Mouse (Mus musculus) frontal cortex, postnatal 10 days (tissue): ENCODE results near the gene Pstpip1.
A peak's percentile ranks its signal among the peaks of the same experiment; 100 is the strongest.

Source experiments
- DNase-seq, 2 experiments: peaks; one replicate each; pipeline ENCODE4 v3.0.0; 2022; ENCODE audit warnings: low spot score in 2 of 2, mixed read lengths in 1 of 2

Pstpip1 gene

DNA sequence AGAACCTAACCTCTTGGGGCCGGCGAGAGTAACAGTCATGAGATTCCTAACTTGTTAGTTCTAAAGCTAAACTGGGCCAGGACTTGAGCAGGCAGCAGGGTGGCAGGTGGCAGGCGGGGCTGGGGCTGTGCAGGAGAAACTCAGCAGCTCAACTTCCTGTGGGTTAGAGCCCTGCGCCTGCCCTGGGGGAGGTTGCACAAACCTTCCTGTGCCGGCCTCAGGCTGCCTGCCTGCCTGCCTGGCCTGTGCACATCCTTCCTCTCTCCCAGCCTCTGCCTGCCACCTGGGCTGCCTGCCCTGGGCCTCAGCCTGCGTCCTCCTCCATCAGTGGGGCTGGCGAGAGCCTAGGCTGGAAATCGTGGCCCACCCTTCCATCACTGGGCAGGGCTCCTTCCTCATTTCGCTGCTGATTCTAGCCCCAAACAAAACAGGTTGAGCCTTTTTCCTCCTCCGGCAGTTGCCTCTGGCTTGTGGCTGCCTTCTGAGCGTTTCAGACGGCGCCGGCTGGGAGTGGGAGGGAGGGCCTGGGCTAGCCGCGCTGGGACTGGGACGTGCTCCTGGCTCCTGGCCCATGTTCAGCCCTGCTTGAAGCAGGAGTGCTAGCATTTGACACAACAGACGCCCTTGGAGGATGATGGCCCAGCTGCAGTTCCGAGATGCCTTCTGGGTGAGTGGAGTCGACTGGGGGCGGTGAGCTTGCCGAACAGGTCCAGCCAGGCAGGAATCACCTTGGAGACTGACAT is at the start of gene Pstpip1:
Gene Pstpip1, plus strand, starts transcription at position 185 of the 743 bp plus-strand sequence.
- DNase-seq: peak; percentile 56 to 64

DNA sequence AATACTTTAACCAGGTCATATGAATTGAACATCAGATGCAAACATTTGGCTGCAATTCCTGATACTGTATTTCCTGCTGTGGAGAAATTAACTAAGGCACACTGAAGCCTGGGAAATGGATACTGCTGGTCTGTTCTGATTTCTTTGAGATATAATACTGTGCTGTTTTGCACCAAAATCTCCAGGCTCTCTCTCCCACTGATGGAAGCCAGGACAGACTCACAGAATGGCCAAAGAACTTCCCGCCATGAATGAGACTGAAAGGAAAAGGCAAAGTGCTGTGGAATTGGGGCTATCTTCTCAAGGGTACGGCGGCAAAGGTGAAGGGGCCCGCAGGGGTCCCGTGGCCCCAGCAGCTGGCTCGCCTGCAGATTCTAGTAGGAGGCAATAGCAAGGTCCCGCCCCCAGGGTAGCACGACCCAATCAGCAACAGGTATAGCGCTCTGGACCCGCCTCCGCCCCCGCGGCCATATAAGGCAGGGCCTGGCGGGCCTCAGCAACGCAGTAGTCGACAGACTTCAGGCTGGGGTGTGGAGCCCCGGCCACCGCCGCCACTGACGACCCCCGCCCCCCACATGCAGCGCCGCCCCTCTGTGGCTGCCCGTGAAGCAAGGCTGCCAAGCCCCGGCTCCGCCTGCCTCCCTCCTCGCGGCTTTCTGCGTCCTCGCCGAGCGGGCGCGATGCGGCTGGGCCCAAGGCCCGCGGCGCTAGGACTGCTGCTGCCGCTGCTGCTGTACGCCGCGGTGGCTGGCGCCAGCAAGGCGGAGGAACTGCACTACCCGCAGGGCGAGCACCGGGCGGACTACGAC is 48.2 kb upstream of the Pstpip1 start, which contains the start of gene Rcn2:
Gene Rcn2, plus strand, starts transcription at position 474 of the 809 bp plus-strand sequence.
- DNase-seq: peak; percentile 93 to 95

DNA sequence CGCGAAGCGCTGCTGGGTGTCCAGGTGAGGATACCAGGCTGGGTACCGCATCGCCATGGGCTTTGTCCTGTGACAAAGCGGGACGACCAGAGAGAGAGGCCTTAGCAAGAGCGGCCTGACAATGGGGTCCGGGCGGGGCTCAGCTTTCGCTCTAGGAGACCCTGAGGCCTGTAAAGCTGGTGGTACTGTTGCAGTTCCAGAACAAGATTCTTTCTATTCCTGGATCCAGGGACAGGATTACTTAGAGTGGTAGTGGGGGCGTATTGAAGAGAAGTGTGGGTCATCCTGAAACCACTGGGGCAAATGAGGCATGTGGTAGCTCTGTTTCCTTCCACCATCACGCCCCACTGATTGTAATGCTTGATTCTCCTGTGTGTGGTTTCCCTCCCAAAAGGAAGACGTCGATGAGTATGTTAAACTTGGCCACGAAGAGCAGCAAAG is 47.6 kb upstream of the Pstpip1 start:
- no peak for DNase-seq

DNA sequence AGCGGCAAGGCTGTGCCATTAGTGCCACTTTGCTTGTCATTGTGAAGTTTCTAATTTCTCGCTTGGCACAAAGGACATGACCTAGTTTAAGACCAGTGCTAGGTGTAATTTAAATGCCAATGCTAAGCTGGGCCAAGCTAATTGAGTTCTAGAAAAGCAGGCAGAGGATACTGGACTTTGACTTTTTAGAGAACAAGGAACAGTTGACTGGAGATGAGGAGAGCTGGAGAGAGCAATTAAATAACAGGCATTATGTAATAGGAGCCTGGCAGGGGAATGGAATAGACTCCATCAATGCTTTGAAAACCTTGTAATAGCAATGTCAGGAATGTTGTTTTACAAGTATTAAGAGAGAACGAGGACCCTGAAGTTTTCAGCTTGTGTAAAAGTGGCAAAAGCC is 36.0 kb upstream of the Pstpip1 start:
- no peak for DNase-seq

DNA sequence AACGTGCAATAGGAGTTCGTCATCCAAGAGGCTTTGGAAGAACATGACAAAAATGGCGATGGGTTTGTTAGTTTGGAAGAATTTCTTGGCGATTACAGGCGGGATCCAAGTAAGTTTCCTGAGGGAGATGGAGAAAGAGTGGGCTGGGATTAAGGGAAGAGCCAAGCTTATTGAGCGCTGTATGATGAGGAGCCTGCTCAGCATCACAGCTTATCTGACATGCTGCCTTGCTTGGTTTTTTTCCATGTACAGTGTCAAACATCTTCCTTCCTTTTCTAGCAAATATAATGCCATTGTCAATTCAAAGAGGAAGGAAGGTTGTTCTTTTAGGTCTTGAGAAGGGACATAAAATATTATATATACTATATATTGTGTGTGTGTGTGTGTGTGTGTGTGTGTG is 33.6 kb upstream of the Pstpip1 start:
- DNase-seq: no peak

DNA sequence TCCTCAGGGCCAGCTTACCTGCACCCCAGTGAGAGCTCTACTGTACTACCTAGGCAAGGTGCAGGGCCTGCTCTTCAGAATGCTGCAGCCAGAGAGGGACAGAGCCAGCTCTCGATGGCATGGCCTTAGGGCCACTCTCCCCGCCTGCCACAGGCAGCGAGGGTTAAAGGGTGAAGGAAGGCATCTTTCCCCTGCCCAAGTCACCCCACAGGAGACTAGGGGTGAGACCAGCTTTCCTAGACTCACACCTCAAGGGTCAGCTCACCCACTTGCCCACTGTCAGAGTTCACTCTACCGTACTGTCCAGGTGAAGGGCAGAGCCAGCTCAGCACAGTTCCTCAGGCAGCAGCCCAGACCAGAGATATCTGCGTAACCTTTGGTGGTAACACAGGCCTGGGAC is 27.4 kb upstream of the Pstpip1 start:
- no peak for DNase-seq

DNA sequence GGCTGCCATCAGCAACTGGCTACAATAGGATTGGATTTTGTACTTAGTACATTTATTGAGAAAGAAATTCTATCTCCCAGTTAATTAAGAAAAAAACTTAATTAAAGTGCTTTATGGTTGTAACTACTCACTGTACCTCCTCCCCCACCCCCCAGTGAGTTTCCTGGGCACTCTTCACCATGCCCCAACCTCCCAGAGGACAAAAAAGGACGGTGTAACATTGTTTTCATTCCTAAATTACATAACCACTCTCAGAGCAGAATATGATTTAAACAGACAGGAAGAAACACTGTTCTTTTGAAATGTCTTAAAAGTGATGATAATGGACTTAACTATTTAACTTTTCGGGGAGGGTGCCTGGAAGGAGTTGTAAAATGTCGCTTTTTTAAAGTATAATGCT is 24.8 kb upstream of the Pstpip1 start:
- no peak for DNase-seq

DNA sequence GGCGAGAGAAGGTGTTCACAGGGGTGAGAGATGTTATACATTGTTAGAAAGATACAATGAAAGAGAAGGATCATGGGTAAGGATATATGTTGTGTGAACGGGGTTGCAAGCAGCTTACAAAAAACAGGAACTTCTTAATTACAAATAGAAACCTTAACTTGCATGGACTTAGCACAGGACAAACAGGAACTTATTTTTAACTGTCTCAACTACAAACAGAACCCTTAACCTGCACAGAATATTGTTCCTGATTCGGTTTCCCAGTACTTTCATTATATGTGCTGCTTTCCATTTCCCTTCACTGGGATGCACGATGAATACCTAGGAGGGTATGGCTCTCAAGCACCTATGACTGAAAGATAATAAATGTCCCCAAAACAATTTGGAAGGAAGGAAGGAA is 21.8 kb upstream of the Pstpip1 start:
- DNase-seq: no peak

DNA sequence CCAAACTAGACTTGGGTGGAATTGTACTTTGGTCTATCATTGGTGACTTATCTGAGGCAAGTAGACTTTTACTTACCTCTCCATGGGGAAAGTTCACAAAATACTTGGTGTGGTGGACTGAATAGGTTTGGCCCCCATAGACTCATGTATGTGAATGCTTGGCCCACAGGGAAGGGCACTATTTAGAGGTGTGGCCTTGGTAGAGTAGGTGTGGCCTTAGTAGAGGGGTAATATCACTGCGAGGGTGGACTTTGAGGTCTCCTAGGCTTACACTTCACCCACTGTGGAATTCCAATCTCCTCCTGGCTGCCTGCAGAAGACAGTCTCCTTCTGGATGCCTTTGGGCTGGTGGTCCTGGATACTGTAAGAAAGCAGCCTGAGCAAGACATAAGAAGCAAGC is 21.1 kb upstream of the Pstpip1 start:
- DNase-seq: no peak

DNA sequence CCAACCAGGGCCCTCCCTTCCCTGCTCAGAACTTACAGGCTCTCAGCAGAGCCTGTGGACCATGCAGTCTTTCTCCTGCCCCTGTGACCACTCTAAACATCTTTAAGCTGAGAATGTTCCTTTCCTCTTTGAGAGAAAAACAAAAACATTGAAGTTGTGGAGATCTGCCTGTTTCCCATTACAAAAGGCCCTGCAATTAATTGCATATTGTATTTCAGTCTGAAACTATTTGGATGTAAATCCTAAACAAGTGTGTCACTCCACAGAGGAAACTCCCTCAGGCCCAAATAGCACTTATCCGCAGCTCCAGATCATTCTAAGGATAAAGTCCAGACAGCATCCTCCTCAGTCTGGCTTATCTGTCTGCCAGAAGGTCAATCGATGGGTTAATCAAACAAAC is 16.9 kb upstream of the Pstpip1 start:
- DNase-seq: no peak

DNA sequence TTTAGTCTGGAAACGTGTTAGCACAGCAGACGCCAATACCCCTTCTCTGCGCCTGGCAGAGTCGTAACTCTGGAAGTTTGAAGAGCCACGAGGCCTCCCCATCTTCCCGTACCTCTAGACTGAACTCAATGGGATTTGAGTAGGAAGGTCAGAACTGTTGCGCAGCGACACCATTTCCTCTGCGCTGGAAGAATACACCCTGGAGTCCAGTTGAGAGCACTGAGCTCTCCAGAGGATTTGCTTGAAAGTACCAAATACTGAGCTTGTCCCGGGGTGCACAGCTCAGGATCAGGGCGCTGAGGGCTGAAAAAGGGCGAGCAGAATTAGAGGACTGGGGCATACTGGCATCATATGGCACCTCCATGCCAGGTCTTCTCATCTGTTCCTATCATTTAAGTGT is 14.9 kb upstream of the Pstpip1 start:
- no peak for DNase-seq

DNA sequence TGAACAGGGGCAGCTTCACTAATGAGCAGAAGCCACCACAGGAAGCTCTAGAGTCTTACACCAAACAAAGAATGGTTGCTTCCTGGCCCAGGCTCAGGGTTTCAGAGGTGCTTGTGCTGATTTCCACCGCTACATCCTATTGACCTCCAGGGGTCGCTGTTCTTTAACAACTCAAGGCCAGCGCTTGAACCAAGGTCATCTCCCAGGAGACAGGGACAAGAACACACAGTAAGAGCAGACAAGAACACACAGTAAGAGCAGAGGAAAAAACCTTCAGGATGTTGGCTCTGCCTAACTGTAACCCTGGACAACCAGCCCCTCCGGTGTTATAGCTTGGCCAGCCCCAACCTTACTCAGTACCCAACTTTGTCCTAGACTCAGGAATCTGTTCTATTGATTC is 14.5 kb upstream of the Pstpip1 start:
- peak; percentile 54 to 72 for DNase-seq

DNA sequence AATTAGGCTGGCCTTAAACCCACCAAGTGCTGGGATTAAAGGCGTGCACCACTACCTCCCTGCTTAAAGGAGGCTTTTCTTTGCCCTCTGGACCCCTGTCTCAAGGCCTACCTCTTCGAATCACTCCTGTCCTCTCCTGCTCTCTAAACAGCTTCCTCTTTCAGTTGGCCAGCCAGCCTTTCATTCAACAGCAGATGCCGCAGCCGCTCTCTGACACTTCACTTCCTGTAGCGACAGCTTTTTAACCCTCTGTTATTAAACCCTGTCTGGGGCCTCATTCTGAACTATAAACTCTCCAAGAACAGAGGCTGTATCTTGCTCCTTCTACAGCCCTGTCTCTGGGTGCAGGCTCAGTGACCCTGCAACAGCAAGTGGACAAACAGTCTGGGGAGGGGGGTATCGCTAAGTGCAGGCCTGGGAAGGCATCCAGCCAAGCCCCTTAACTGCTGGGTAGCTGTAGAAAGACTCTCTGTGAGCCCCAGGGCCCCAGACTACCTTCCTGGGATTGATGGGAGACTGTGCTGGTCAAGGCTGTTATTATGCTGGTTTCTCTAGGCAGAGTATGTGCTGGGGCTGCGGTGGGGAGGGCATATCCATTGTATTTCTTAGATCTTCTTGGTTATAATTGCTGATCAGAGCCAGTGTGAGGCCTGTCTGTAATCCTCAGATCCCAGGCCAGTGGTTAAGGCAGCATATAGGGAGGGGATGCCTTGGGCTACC is 13.7 kb upstream of the Pstpip1 start:
- no peak for DNase-seq

DNA sequence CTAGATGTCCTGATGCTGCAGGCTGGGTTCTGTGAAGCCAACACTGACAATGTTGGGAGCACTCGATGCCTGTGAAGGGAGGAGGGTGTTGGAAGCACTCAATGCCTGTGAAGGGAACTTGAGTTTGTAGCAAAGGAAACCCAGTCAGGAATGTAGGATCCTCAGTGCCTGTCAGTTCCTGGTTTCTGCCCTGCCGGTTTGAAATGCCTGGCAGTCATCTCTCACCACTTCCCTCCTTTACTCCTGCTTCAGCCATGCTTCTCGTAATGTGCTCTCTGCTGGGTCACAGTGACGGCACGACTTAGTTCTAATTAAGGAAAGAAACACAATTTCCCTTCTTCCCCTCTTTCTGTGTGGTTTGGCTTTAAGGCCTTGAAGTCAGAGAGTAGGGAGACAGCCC is 10.2 kb upstream of the Pstpip1 start:
- DNase-seq: no peak

DNA sequence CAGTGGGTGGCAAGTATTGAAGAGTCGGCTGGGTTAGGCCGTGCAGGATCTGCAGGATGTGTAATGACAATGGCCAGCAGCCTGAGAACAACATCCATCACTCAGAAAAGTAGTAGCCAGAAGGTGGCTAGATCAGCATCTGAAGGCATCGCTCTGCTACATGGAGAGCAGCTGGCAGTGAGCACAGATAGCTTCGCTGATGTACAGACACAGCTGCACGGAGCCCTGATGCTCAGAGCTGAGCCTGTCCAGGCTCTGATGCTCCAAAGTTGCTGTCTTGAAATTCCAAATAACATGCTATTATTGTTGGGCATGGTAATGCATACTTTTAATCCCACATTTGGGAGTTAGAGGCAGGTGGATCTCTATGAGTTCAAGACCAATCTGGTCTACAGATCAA is 3.2 kb upstream of the Pstpip1 start:
- no peak for DNase-seq

DNA sequence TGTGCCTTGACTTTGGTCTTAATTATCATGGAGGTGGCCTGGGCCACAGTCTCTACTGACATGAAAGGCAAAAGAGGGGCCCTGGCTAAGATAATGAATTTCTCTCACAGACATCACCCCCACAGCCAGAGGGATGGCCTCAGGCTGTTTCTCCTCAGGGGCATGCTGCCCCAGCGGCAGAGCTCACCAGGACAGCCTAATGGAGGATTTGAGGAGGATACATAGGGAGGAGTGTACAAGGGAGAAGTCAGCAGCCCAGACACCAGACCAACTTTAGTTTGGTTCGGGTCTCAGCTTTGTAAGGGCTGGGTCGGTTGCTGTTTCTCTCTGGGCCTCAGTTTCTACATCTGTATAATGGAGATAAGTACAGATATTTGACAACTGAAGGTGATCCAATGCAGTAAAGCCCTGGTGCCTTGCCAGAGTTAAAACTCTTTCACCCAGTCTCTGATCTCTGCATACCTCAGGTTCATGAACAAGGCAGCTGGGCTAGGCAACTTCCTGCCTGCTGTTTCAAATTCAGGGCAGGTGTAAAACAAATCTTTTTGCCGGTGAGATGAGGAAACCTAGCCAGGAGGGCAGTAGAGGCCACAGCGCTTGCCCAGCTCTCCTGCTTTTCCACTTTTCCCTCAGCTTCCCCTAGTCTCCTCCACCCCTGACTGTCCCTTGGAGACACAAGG is 924 bp downstream of the Pstpip1 start:
- no peak for DNase-seq

DNA sequence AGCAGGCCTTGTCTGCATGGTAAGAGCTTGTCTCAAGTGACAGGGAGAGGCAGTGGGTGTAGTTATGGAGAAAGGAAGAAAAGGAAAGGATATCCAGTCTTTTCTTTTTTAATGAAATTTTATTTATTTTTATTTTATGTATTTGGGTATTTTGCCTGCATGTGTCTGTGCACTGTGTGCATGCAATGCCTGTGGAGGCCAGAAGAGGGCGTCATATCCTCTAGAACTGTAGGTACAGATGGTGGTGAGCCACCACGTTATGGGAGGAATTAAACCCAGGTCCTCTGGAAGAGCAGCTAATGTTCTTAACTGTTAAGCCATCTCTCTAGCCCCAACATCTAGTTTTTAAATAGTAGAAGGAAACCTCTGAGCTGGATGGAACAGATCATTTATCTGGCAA is 2.3 kb downstream of the Pstpip1 start:
- DNase-seq: no peak

DNA sequence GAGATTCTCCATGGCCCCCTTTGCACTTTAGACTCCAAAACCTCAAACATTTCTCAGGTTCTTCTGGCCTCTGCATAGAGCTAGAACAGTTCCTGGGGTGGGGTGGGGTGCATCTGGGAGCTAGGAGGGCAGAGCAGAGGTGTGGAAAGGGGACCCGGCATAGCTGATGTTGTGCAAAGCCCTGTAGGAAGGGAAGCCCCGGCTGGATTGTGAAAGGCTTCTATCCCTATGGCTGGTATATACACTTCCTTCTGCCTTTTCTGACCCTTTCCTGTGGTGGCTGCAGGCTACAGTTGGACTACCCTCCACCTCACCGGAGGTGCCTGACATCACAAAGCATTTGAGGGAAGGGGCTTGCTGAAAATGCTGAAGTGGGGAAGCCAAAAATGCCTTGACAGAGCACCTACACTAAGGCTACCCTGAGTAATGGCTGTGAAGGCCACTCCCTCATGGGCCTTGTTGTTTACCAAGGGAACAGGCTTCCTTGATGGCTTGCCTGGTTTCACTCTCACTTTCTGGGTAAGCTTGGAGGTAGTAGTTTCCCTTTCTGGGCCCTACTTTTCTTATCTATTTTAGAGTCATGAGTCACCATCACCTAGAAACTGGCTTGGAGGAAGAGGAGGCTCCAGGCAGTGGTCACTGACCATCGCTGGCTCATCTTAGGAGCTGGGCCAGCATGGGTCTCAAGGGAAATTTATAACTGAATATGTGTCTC is 8.0 kb downstream of the Pstpip1 start:
- no peak for DNase-seq

DNA sequence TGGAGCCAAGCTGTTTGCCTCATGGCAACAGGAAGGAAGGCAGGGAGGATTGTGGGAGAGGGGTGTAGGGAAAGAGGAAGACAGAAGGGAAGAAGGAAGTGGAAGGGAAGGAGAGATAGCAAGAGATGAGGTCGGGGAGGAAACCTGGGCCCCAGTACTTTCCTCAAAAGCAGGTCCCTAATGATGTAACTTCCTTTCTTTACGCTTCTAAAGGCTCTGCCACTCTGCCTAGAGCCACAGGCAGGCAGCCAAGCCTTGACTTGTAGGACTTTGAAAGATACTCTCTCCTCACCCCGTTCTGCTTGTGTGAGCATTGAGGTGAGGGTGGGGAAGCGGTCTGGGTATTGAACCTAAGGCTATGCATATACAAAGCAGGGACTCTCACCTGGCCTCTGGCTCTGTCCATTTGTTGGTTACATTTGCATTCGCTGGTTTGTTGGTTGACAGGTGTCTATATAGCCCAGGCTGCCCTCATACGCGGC is 10.3 kb downstream of the Pstpip1 start:
- DNase-seq: no peak

DNA sequence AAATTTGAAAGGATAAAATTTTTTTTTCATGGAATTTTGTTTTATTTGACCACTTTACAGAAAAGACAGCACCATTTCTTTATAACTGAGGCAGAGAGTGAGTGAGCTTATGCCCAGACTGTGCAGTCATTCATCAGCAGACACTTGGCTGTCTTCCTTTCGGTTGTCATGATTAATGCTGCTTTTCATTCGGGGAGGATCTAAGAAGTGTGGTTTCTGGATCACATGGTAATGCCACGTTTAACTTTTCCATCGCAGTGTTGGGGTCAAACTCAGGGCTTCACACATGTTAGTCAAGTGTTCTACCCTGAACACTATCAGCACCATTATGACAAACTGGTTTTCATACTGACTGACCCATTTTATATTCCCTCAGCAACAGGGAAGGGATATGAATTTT is 11.3 kb downstream of the Pstpip1 start:
- DNase-seq: no peak

DNA sequence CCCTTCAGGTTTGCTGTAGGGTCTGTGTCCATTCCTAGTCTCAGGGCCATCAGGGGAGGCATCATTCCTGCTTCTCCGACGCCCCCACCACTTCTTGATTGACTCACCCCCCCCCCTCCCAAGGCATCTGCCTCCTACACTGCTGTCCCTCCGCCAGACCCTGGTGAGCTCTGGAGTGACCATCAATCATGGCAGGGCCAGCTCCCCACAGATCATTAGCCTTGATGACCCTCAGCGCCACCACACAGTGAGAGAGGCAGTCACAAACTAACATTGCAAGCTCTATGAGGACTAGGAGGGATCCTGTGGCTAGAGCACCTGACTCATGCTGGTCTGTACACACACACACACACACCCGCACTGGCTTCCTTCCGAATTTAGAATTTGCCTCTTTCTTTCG is 15.2 kb downstream of the Pstpip1 start:
- no peak for DNase-seq
